Comparison of ENCODE assay signal across 9 mouse cellular contexts in the genomic region with DNA sequence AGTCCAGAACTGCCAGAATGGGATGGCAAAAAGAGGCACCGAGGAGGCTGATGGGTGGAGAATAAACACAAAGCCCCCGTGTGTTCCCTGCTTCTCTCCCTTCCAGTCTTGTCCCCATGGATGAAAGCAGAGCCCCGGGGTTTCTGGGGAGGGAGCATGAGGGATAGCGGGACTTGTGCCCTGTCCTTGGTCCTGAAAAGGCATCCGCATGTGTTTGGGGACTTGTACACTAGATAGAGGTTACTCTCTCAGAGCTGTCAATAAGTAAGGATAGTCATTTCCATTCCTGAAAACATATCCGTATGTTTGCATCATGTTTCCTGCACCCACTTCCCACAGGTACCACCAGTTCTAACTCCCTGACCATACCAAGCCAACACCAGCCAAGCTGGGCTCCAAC. TPM values are rescaled to one million over a fixed set of nuclear protein-coding genes. Genes with fewer than 3 reads are reported as not detected.
DNase-seq lines count a peak whose midpoint lies in the region; ATAC-seq and TF ChIP-seq lines count a peak whose summit lies in the region.
"Had no signal": no experiment of that assay in that cellular context is flagged by ENCODE, and none has a peak within 500 bp of the region (broad histone marks: within the 10 kb centered on the region; RNA-seq: fewer than 3 reads in every experiment).

No protein-coding gene starts in this region.

- DNase-seq in intestine, embryonic 14.5 days (ENCODE audit: low spot score), result peak; percentile 80
- DNase-seq in MEL-GATA-1-ER (ENCODE audit: extremely low read depth, low read depth), result peak; percentile 28
- DNase-seq in mesoderm, embryonic 11.5 days (ENCODE audit: low read depth, low spot score), result peak; percentile 81
- DNase-seq in spleen, postnatal 4 days (ENCODE audit: low spot score in 2 of 2), result no peak
- DNase-seq in left cerebral cortex, postnatal 10 days (ENCODE audit: extremely low spot score in 1 of 2, low spot score in 2 of 2), result no peak
- DNase-seq in heart, embryonic 10.5 days (ENCODE audit: low spot score), result no peak

- no peak for ATAC-seq in intestine, embryonic 14.5 days (replicated peaks; ENCODE audit: low FRiP score, low TSS enrichment, low read depth)
- no peak for ATAC-seq in intestine, postnatal 0 days
- no peak for ATAC-seq in forebrain, embryonic 12.5 days (ENCODE audit: low FRiP score)

- peaks cover 43% of the 10 kb centered on the region for H3K27me3 ChIP-seq in intestine, embryonic 14.5 days (replicated peaks; ENCODE audit: control insufficient read depth, insufficient read depth, low read length)
- peaks cover 58% of the 10 kb centered on the region for H3K27me3 ChIP-seq in intestine, postnatal 0 days (replicated peaks; ENCODE audit: control insufficient read depth, insufficient read depth, low read length)
- H3K27me3 ChIP-seq in forebrain, embryonic 12.5 days, result peaks cover 53% of the 10 kb centered on the region
- peaks cover 88% of the 10 kb centered on the region for H3K27me3 ChIP-seq in heart, embryonic 10.5 days (ENCODE audit: insufficient read depth, poor library complexity, severe bottlenecking)

- H3K4me2 ChIP-seq in intestine, embryonic 14.5 days (ENCODE audit: low read length), result no peak overlapping the region
- no peak overlapping the region for H3K4me2 ChIP-seq in intestine, postnatal 0 days (replicated peaks; ENCODE audit: low read depth)
- H3K4me2 ChIP-seq in forebrain, embryonic 12.5 days, result peak overlapping the region; percentile 80

- 6% methylated on average over 6 of the region's 6 CpGs for WGBS in intestine, embryonic 14.5 days
- 5% methylated on average over 6 of the region's 6 CpGs for WGBS in intestine, postnatal 0 days
- 6% methylated on average over 6 of the region's 6 CpGs for WGBS in forebrain, embryonic 12.5 days
- WGBS in heart, embryonic 10.5 days, result 4% methylated on average over 6 of the region's 6 CpGs

- H3K36me3 ChIP-seq in intestine, embryonic 14.5 days (ENCODE audit: control insufficient read depth, insufficient read depth, low read length), result no peaks in the 10 kb centered on the region
- H3K36me3 ChIP-seq in intestine, postnatal 0 days (ENCODE audit: control insufficient read depth, insufficient read depth), result no peaks in the 10 kb centered on the region
- H3K36me3 ChIP-seq in forebrain, embryonic 12.5 days (replicated peaks), result no peaks in the 10 kb centered on the region
- no peaks in the 10 kb centered on the region for H3K36me3 ChIP-seq in heart, embryonic 10.5 days

- no peak overlapping the region for H3K4me3 ChIP-seq in intestine, embryonic 14.5 days (ENCODE audit: low read depth, low read length)
- H3K4me3 ChIP-seq in intestine, postnatal 0 days (ENCODE audit: low read depth, low read length), result no peak overlapping the region
- peak overlapping the region; percentile 65 for H3K4me3 ChIP-seq in forebrain, embryonic 12.5 days (replicated peaks)
- no peak overlapping the region for H3K4me3 ChIP-seq in heart, embryonic 10.5 days

- TF ChIP-seq CTCF in intestine, postnatal 0 days (IDR thresholded peaks at IDR 0.05; ENCODE audit: low read depth), result no peak

- peaks cover 6% of the 10 kb centered on the region; the same call in 1 of the 2 replicates for H3K4me1 ChIP-seq in intestine, embryonic 14.5 days (replicated peaks; ENCODE audit: control insufficient read depth, insufficient read depth, low read length)
- no peaks in the 10 kb centered on the region; the same call in 1 of the 2 replicates for H3K4me1 ChIP-seq in intestine, postnatal 0 days (replicated peaks; ENCODE audit: control insufficient read depth, insufficient read depth, low read length)
- H3K4me1 ChIP-seq in forebrain, embryonic 12.5 days, result peaks cover 32% of the 10 kb centered on the region
- H3K4me1 ChIP-seq in heart, embryonic 10.5 days, result peaks cover 16% of the 10 kb centered on the region

- no peak overlapping the region for H3K27ac ChIP-seq in intestine, embryonic 14.5 days (ENCODE audit: low read depth)
- no peak overlapping the region for H3K27ac ChIP-seq in intestine, postnatal 0 days (ENCODE audit: low read depth, low read length)
- no peak overlapping the region for H3K27ac ChIP-seq in forebrain, embryonic 12.5 days
- no peak overlapping the region for H3K27ac ChIP-seq in heart, embryonic 10.5 days

- H3K9me3 ChIP-seq in intestine, embryonic 14.5 days (ENCODE audit: control insufficient read depth, low read length), result no peaks in the 10 kb centered on the region
- no peaks in the 10 kb centered on the region for H3K9me3 ChIP-seq in intestine, postnatal 0 days (ENCODE audit: control insufficient read depth)
- no peaks in the 10 kb centered on the region for H3K9me3 ChIP-seq in forebrain, embryonic 12.5 days
- H3K9me3 ChIP-seq in heart, embryonic 10.5 days, result no peaks in the 10 kb centered on the region

- intact Hi-C loops in left cerebral cortex, postnatal 10 days (cut with DNase I), result no loop called here

- H3K9ac ChIP-seq in intestine, embryonic 14.5 days (ENCODE audit: low read length), result no peak overlapping the region
- H3K9ac ChIP-seq in intestine, postnatal 0 days (ENCODE audit: low read depth, low read length), result no peak overlapping the region
- H3K9ac ChIP-seq in forebrain, embryonic 12.5 days, result peak overlapping the region; percentile 77; the same call in 1 of the 2 replicates

RNA-seq across cellular contexts. Expression of a gene that starts 1.6 kb away (rescaled TPM):
- 3.9 and 4.2 TPM in 2 replicates for polyA plus RNA-seq in intestine, embryonic 14.5 days (2014; fragmentation: Nextera tagmentation; extraction: Ambion mirVana)
- polyA plus RNA-seq in intestine, postnatal 0 days (2015; fragmentation: Nextera tagmentation; extraction: Ambion mirVana), result 0.94 and 1.0 TPM in 2 replicates
- 32.1 and 34.8 TPM in 2 replicates for polyA plus RNA-seq in forebrain, embryonic 12.5 days (2016; fragmentation: Nextera tagmentation; extraction: Ambion mirVana)
- total RNA-seq in left cerebral cortex, postnatal 10 days (2021), result 10 to 100 TPM; 51.2 to 59.2 TPM
- polyA plus RNA-seq in heart, embryonic 10.5 days (2016; fragmentation: Nextera tagmentation; extraction: Ambion mirVana), result 0.10 and 1.5 TPM in 2 replicates

RNA-seq across cellular contexts. Expression of a gene that starts 3.0 kb away (rescaled TPM):
- 0.89 and 9.1 TPM in 2 replicates for polyA plus RNA-seq in intestine, embryonic 14.5 days (2014; fragmentation: Nextera tagmentation; extraction: Ambion mirVana)
- polyA plus RNA-seq in intestine, postnatal 0 days (2015; fragmentation: Nextera tagmentation; extraction: Ambion mirVana), result 0.85 and 1.2 TPM in 2 replicates
- polyA plus RNA-seq in forebrain, embryonic 12.5 days (2016; fragmentation: Nextera tagmentation; extraction: Ambion mirVana), result 32.8 and 36.9 TPM in 2 replicates
- 10 to 100 TPM; 74.5 to 75.4 TPM for total RNA-seq in left cerebral cortex, postnatal 10 days (2021)
- polyA plus RNA-seq in heart, embryonic 10.5 days (2016; fragmentation: Nextera tagmentation; extraction: Ambion mirVana), result 1.6 and 43.5 TPM in 2 replicates

RNA-seq across cellular contexts. Expression of a gene that starts 7.3 kb away (rescaled TPM):
- not detected in 2 replicates for polyA plus RNA-seq in intestine, embryonic 14.5 days (2014; fragmentation: Nextera tagmentation; extraction: Ambion mirVana)
- polyA plus RNA-seq in intestine, postnatal 0 days (2015; fragmentation: Nextera tagmentation; extraction: Ambion mirVana), result not detected in 2 replicates
- polyA plus RNA-seq in forebrain, embryonic 12.5 days (2016; fragmentation: Nextera tagmentation; extraction: Ambion mirVana), result not detected in 2 replicates
- total RNA-seq in left cerebral cortex, postnatal 10 days (2021), result 1 to 10 TPM in 1 of 2 experiments, under 1 TPM in 1; 0.61 to 1.1 TPM
- not detected in 2 replicates for polyA plus RNA-seq in heart, embryonic 10.5 days (2016; fragmentation: Nextera tagmentation; extraction: Ambion mirVana)
- polyA plus RNA-seq: large intestine, adult 2 months had no signal

RNA-seq across cellular contexts. Expression of a gene that starts 16.1 kb away (rescaled TPM):
- polyA plus RNA-seq in intestine, embryonic 14.5 days (2014; fragmentation: Nextera tagmentation; extraction: Ambion mirVana), result 57.9 and 63.2 TPM in 2 replicates
- 49.2 and 51.2 TPM in 2 replicates for polyA plus RNA-seq in intestine, postnatal 0 days (2015; fragmentation: Nextera tagmentation; extraction: Ambion mirVana)
- polyA plus RNA-seq in forebrain, embryonic 12.5 days (2016; fragmentation: Nextera tagmentation; extraction: Ambion mirVana), result 76.8 and 79.7 TPM in 2 replicates
- 10 to 100 TPM; 37.2 to 38.7 TPM for total RNA-seq in left cerebral cortex, postnatal 10 days (2021)
- 64.2 and 74.5 TPM in 2 replicates for polyA plus RNA-seq in heart, embryonic 10.5 days (2016; fragmentation: Nextera tagmentation; extraction: Ambion mirVana)

RNA-seq across cellular contexts. Expression of a gene that starts 16.1 kb away (rescaled TPM):
- 146 and 147 TPM in 2 replicates for polyA plus RNA-seq in intestine, embryonic 14.5 days (2014; fragmentation: Nextera tagmentation; extraction: Ambion mirVana)
- polyA plus RNA-seq in intestine, postnatal 0 days (2015; fragmentation: Nextera tagmentation; extraction: Ambion mirVana), result 65.8 and 67.1 TPM in 2 replicates
- 161 and 169 TPM in 2 replicates for polyA plus RNA-seq in forebrain, embryonic 12.5 days (2016; fragmentation: Nextera tagmentation; extraction: Ambion mirVana)
- total RNA-seq in left cerebral cortex, postnatal 10 days (2021), result 100 to 1,000 TPM; 117 to 119 TPM
- 160 and 165 TPM in 2 replicates for polyA plus RNA-seq in heart, embryonic 10.5 days (2016; fragmentation: Nextera tagmentation; extraction: Ambion mirVana)

Comparison
In these comparisons a context has a peak if more than half of its experiments do, and no peak if none do; other contexts are left out.
1. DNase-seq: peak in intestine, embryonic 14.5 days (single experiment), MEL-GATA-1-ER (single experiment) and mesoderm, embryonic 11.5 days (single experiment); none in spleen, postnatal 4 days (0 of 2), left cerebral cortex, postnatal 10 days (0 of 2) and heart, embryonic 10.5 days (single experiment).